Mouse (Mus musculus) limb, embryonic 10.5 days (tissue): ENCODE measurements around the gene Gm4553. TPM values are rescaled to one million over a fixed set of nuclear protein-coding genes. Genes with fewer than 3 reads are reported as not detected.
"Not testable (repeated sequence)": the region's sequence is repeated elsewhere in the genome, so short reads cannot be mapped to it uniquely, and the experiment has no call there.

Source experiments
- DNase-seq: peaks from one replicate; pipeline ENCODE4 v3.0.0-alpha.2; 2017; ENCODE audit warnings: low spot score
- H3K27ac ChIP-seq: fragments of 300-500 bp; sonication (generic); 2 replicates; pipeline ENCODE4 v1.5.1; 2016; ENCODE audit warnings: mild to moderate bottlenecking
- H3K27me3 ChIP-seq: fragments of 300-500 bp; sonication (generic); 2 replicates; pipeline ENCODE4 v1.6.1; 2016; ENCODE audit warnings: low read depth, mild to moderate bottlenecking; ENCODE audit not compliant: poor library complexity, severe bottlenecking
- H3K36me3 ChIP-seq: fragments of 300-500 bp; sonication (generic); 2 replicates; pipeline ENCODE4 v1.6.1; 2016; ENCODE audit warnings: mild to moderate bottlenecking, moderate library complexity
- H3K4me1 ChIP-seq: fragments of 300-500 bp; sonication (generic); 2 replicates; pipeline ENCODE4 v1.6.1; 2016
- H3K4me3 ChIP-seq: fragments of 300-500 bp; sonication (generic); 2 replicates; pipeline ENCODE4 v1.5.1; 2016; ENCODE audit warnings: mild to moderate bottlenecking, moderate library complexity
- H3K9me3 ChIP-seq: fragments of 300-500 bp; sonication (generic); replicated peaks from 2 replicates; pipeline ENCODE4 v1.6.1; 2016; ENCODE audit warnings: mild to moderate bottlenecking
- WGBS: fragments of 180-500 bp; shearing (Covaris S2); methylation state at CpG from one replicate; pipeline ENCODE4 v1.1.7; 2016; 5-methylcytosine and 5-hydroxymethylcytosine counted together
- polyA plus RNA-seq: library from polyadenylated mRNA; unstranded; fragments of >200 nt; fragmentation: Nextera tagmentation; extraction: Ambion mirVana; gene quantifications from 2 replicates; pipeline ENCODE4 v1.2.1, GENCODE M21; 2016

The Gm4553 gene
- polyA plus RNA-seq, 1 experiment from 2014 or later, result not detected

GRCm38 (mm10) chr7:142157013-142157412 lies 8.5 kb downstream of the Gm4553 start, which contains the start of gene Gm29735:
TSS of gene Gm29735 (minus strand) at chr7:142157113.
- H3K4me1 ChIP-seq, H3K9me3 ChIP-seq, DNase-seq, H3K27me3 ChIP-seq, H3K27ac ChIP-seq, H3K4me3 ChIP-seq, H3K36me3 ChIP-seq: not testable (repeated sequence)
- WGBS, result 57% methylated on average over 2 of the region's 2 CpGs

GRCm38 (mm10) chr7:142155308-142155707 lies 10.2 kb downstream of the Gm4553 start:
- 80% methylated on average over 1 of the region's 1 CpGs for WGBS
- Histone ChIP-seq H3K4me1 (no peaks in the 10 kb centered on the region; the same call in 1 of the 2 replicates), H3K36me3 (no peaks in the 10 kb centered on the region), H3K9me3 (no peaks in the 10 kb centered on the region), H3K27me3 (no peaks in the 10 kb centered on the region), H3K27ac (no peak overlapping the region), H3K4me3 (no peak overlapping the region)
- no peak for DNase-seq

DNA sequence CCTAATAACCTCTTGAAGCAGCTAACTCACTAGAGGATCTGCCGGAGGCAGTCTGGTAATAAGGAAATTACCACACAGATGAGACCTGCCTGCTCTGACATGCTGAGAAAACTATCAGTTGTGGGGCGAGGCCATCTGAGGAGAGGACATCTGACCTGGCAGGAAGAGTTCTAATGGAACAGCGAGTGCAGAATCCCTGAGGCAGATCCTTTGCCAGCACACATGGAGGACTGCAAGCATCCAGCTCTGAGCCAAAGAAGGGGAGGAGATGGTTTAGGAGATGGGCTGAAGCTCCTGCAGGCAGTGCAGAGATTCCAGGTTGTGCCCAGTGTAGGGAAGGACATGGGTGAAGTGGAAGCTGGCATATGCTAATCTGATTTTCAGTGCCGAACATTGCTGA lies 13.3 kb downstream of the Gm4553 start:
- no peaks in the 10 kb centered on the region for H3K36me3 ChIP-seq
- no peaks in the 10 kb centered on the region for H3K27me3 ChIP-seq
- 71% methylated on average over 4 of the region's 4 CpGs for WGBS
- H3K9me3 ChIP-seq, result no peaks in the 10 kb centered on the region
- no peak overlapping the region for H3K27ac ChIP-seq
- no peak overlapping the region for H3K4me3 ChIP-seq
- no peaks in the 10 kb centered on the region; the same call in 1 of the 2 replicates for H3K4me1 ChIP-seq
- DNase-seq, result no peak

- Histone ChIP-seq H3K36me3 (no peaks in the 10 kb centered on the region), H3K27ac (no peak overlapping the region), H3K4me3 (no peak overlapping the region)
Measured at GRCm38 (mm10) chr7:142148633-142149032, 16.9 kb downstream of the Gm4553 start.

DNA sequence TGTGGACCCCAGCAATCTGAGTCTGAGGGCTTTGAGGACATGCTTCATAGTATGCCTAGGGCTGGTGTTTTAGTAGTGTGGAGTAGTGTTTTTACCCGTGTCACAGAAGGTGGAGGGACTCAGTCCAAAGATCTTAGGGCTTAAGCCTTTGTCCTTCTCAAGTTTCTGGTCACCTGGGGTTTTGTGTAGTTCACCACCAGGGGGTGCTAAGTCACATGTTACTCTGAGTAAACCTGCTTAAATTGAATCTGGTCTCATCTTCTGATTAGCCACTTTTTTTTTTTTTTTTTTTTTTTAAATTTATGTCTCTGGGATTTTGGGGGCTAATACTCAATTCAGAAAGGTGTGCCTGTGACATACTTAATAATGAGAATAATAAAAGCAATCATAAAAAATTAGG lies 19.5 kb downstream of the Gm4553 start:
- DNase-seq, result peak; percentile 55
- H3K9me3 ChIP-seq, result no peaks in the 10 kb centered on the region
- peaks cover 11% of the 10 kb centered on the region; the same call in 1 of the 2 replicates for H3K27me3 ChIP-seq
- no peak overlapping the region for H3K4me3 ChIP-seq
- no peak overlapping the region for H3K27ac ChIP-seq
- 12% methylated on average over 1 of the region's 1 CpGs for WGBS
- no peaks in the 10 kb centered on the region for H3K36me3 ChIP-seq
- peaks cover 10% of the 10 kb centered on the region; the same call in 1 of the 2 replicates for H3K4me1 ChIP-seq

More at GRCm38 (mm10) chr7:142148633-142149032, 16.9 kb downstream of the Gm4553 start:
- Histone ChIP-seq H3K9me3 (no peaks in the 10 kb centered on the region), H3K4me1 (peaks cover 7% of the 10 kb centered on the region; the same call in 1 of the 2 replicates), H3K27me3 (peaks cover 11% of the 10 kb centered on the region; the same call in 1 of the 2 replicates)
- DNase-seq, result no peak

- Histone ChIP-seq H3K4me1 (peaks cover 10% of the 10 kb centered on the region; the same call in 1 of the 2 replicates), H3K36me3 (no peaks in the 10 kb centered on the region), H3K27me3 (peaks cover 11% of the 10 kb centered on the region; the same call in 1 of the 2 replicates), H3K4me3 (no peak overlapping the region), H3K9me3 (no peaks in the 10 kb centered on the region), H3K27ac (no peak overlapping the region)
- DNase-seq, result no peak
- 48% methylated on average over 4 of the region's 4 CpGs for WGBS
Measured at GRCm38 (mm10) chr7:142145413-142145940, 20.1 kb downstream of the Gm4553 start.

- Histone ChIP-seq H3K27ac (no peak within 1 kb of the TSS), H3K9me3 (no peaks in the 10 kb centered on the region), H3K36me3 (no peaks in the 10 kb centered on the region), H3K4me1 (peaks cover 10% of the 10 kb centered on the region; the same call in 1 of the 2 replicates), H3K4me3 (no peak within 1 kb of the TSS), H3K27me3 (peaks cover 11% of the 10 kb centered on the region; the same call in 1 of the 2 replicates)
- WGBS, result 80% methylated on average over 1 of the region's 1 CpGs
- no peak for DNase-seq
Measured at GRCm38 (mm10) chr7:142144507-142144906, 21.0 kb downstream of the Gm4553 start, which contains the start of gene Gm45337. TSS of gene Gm45337 (minus strand) at chr7:142144607.

- WGBS, result 55% methylated on average over 1 of the region's 1 CpGs
- H3K9me3 ChIP-seq, H3K27ac ChIP-seq, DNase-seq, H3K36me3 ChIP-seq, H3K4me3 ChIP-seq, H3K4me1 ChIP-seq: not testable (repeated sequence)
- H3K27me3 ChIP-seq, result peaks cover 11% of the 10 kb centered on the region; the same call in 1 of the 2 replicates
Measured at GRCm38 (mm10) chr7:142143506-142144010, 22.0 kb downstream of the Gm4553 start.

- no peak overlapping the region for H3K4me3 ChIP-seq
- peaks cover 10% of the 10 kb centered on the region; the same call in 1 of the 2 replicates for H3K4me1 ChIP-seq
- no peaks in the 10 kb centered on the region for H3K9me3 ChIP-seq
- H3K27ac ChIP-seq, result no peak overlapping the region
- 8% methylated on average over 1 of the region's 1 CpGs for WGBS
- H3K27me3 ChIP-seq, result peaks cover 11% of the 10 kb centered on the region; the same call in 1 of the 2 replicates
- H3K36me3 ChIP-seq, result no peaks in the 10 kb centered on the region
- no peak for DNase-seq
Measured at GRCm38 (mm10) chr7:142140696-142141095, 24.8 kb downstream of the Gm4553 start.

DNA sequence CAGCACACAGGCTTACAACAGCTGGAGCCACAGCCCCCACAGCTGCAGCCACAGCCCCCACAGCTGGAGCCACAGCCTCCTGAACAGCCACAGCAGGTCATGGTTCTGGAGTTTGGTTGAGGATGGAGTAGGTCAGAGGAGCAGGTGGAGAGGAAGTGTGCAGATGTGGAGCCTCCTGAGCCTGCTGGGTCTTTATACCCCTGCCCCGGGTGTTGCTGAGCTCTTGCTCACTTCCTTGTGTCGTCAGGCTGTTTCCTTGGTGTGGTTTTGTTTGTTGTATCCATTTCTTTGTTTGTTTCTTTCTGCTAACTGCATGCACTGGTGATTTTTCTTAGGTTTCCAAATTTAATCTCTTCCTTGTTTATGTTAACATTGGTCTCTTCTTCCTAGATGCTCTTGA lies 29.6 kb downstream of the Gm4553 start, which contains the start of gene Gm39115:
Gene Gm39115 (minus strand): TSS at position 101 of the 400 bp plus-strand sequence.
- H3K27ac ChIP-seq, H3K27me3 ChIP-seq, H3K9me3 ChIP-seq, H3K4me3 ChIP-seq, H3K36me3 ChIP-seq, DNase-seq, H3K4me1 ChIP-seq: not testable (repeated sequence)
- 51% methylated on average over 2 of the region's 2 CpGs for WGBS

GRCm38 (mm10) chr7:142134206-142134995 lies 31.1 kb downstream of the Gm4553 start:
- no peaks in the 10 kb centered on the region for H3K27me3 ChIP-seq
- no peak for DNase-seq
- no peak overlapping the region for H3K27ac ChIP-seq
- no peaks in the 10 kb centered on the region for H3K4me1 ChIP-seq
- no peaks in the 10 kb centered on the region for H3K36me3 ChIP-seq
- WGBS, result 54% methylated on average over 4 of the region's 4 CpGs
- no peak overlapping the region for H3K4me3 ChIP-seq
- no peaks in the 10 kb centered on the region for H3K9me3 ChIP-seq

GRCm38 (mm10) chr7:142128843-142129242 lies 36.7 kb downstream of the Gm4553 start:
- 60% methylated on average over 4 of the region's 4 CpGs for WGBS
- Histone ChIP-seq H3K4me3 (no peak overlapping the region), H3K36me3 (no peaks in the 10 kb centered on the region), H3K9me3 (no peaks in the 10 kb centered on the region), H3K4me1 (no peaks in the 10 kb centered on the region), H3K27ac (no peak overlapping the region), H3K27me3 (no peaks in the 10 kb centered on the region)
- DNase-seq, result no peak

DNA sequence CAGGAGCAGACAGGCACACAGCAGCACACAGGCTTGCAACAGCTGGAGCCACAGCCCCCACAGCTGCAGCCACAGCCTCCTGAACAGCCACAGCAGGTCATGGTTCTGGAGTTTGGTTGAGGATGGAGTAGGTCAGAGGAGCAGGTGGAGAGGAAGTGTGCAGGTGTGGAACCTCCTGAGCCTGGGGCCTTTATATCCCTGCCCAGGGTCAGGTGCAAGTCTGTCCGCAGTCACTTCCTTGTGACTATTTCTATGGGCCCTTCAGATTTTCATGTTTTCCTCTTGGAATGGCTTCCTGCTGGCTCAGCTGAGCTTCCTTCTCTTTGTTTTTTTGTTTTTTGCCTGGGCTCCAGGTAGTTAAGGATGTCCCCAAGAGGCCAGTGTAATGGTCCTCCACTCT lies 44.9 kb downstream of the Gm4553 start, which contains the start of gene Gm45618:
Gene Gm45618 (minus strand): TSS at position 101 of the 400 bp plus-strand sequence.
- not testable (repeated sequence) for H3K36me3 ChIP-seq, H3K27me3 ChIP-seq, H3K4me3 ChIP-seq, H3K4me1 ChIP-seq, H3K9me3 ChIP-seq, H3K27ac ChIP-seq, DNase-seq
- 96% methylated on average over 1 of the region's 1 CpGs for WGBS
